Mouse (Mus musculus) cerebellum, adult 9-10 months (tissue): ENCODE measurements around the gene Bace1.

Experiments used
- DNase-seq: peaks from one replicate; pipeline ENCODE4 v3.0.0; 2022

The Bace1 gene

DNA sequence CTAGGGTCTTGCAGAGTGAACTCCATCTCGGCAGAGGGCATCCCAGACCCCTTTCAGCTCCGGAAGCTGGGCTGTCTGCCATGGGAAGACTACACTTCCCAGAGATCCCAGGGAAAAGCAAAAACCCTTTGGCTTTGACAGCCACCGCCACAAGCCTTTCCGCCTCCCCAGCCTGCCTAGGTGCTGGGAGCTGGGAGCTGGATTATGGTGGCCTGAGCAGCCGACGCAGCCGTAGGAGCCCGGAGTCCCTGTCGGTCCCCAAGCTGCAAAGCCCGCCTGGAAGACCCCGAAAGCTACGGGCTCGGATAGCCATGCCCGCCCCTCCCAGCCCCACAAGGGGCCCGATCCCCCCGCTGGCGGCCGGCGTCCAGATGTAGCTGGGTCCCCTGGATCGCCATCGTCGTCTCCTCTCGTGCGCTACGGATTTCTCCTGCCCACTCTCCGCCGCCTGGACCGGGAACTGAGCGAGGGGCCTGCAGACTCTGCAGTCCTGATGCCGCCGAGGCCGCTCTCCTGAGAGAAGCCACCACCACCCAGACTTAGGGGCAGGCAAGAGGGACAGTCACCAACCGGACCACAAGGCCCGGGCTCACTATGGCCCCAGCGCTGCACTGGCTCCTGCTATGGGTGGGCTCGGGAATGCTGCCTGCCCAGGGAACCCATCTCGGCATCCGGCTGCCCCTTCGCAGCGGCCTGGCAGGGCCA, at the start of gene Bace1:
TSS of gene Bace1 (plus strand) at position 147 of the 705 bp plus-strand sequence.
- DNase-seq, result peak; percentile 90

- DNase-seq, result no peak
Measured at GRCm38 (mm10) chr9:45791456-45792142, 46.8 kb upstream of the Bace1 start.

DNA sequence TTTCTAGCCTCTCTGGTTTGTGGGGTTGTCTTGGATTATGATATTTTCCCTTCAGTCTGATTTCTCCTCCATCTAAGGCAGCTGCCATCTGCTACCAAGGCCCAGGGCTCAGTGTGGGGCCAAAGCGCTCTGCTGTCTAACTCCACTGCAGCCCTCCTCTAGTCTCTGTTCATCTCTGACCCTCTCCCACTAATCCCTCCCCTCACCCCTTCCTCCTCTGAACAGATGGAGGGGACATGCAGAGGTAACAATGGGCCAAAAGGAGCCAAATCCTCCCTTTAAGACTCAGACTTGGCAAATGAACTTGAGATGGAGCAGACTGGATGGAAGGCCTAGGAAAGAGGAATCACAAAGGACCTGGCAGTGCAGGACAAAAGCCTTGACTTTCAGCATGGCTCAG, 46.1 kb upstream of the Bace1 start:
- no peak for DNase-seq

DNA sequence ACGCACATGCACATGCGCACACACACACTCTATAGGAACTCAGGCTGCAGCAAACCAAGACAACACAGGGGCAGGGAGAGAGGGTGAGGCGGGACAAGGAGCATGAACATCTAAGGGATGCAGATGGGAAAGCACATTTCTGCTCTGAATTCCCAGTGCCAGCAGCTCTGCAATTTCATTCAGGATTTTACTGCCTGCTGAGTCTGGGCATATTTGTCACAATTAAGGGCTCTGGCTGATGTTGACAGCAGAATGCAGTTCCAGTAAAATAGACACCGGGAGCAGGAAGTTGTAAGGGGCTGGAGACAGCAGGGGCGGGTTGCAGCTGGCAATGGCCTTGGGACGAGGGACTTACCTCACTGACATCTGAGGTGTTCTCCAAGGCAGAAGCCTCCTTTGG, 44.7 kb upstream of the Bace1 start:
- no peak for DNase-seq

DNA sequence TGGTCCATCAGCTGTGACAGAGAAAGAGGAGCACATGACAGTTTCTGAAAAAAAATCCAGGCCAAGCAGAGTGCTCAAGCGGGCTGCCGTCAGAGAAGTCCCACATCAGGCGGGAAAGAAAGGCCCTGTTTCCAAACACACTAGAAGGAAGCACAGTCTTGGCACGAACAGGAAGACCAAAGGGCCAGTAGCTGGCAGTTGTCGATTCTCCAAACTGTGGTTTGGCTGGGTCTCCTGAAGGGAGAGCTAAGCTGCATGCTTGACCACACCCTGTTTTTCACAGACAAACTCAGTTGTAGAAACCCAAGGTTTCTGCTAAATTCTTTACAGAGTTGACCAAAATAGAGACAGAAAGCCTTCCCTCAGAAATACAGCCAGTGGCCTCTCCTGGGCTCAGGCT, 42.7 kb upstream of the Bace1 start:
- no peak for DNase-seq

- DNase-seq, result no peak
Measured at GRCm38 (mm10) chr9:45797271-45797670, 41.1 kb upstream of the Bace1 start.

DNA sequence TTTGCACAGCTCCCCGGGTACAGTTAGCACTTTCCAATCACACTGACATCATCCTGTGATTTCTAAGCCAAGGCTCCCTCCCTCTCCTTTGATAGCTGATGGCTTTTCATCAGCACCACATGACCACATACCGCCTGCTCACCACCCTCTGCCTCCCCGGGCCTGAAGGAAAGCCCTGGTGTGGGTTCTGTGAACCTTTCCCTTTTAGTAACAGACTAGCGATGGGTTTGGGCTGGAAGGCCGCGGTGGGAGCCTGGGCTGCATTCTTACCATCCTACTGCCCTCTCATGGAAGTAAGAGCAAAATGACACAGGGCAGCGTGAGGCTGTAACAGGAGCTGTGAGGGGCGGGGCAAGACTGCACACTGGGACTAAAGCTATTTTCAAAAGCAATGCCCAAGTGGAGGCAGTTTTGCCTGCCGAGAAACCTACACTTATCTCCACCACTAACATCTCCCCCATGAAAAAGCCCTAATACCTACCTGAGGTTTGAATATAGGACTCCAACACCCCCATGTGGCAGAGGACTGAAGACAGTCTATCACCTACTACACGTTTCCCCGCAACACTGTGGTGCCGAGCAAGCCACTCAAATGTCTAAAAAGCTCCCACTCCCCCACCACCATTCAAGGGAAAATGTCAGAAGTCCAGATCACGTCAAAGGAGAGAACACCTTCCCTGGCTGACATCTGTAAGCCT, 39.8 kb upstream of the Bace1 start:
- DNase-seq, result no peak

GRCm38 (mm10) chr9:45799402-45799801, 39.0 kb upstream of the Bace1 start:
- no peak for DNase-seq

GRCm38 (mm10) chr9:45803070-45803774, 35.2 kb upstream of the Bace1 start:
- DNase-seq, result no peak

DNA sequence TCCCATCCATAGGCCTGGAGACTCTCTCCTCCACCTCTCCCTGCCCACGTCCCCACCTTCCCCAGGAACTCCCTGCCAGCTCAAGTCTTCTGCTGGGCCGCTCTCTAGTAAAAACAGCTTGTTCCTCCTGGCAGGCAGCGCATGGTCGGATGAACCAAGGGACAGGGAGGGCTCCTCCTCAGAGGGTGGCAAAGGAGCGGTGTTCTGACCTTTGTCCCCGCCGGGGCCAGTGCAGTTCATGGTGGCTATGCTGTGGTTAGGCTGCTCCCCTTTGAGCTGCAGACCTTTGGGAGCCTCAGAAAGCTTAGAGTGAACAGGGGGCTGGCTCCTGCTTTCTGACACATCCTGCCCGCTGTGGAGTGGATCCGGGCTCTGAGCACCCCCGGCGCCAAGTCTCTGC, 31.5 kb upstream of the Bace1 start:
- no peak for DNase-seq

DNA sequence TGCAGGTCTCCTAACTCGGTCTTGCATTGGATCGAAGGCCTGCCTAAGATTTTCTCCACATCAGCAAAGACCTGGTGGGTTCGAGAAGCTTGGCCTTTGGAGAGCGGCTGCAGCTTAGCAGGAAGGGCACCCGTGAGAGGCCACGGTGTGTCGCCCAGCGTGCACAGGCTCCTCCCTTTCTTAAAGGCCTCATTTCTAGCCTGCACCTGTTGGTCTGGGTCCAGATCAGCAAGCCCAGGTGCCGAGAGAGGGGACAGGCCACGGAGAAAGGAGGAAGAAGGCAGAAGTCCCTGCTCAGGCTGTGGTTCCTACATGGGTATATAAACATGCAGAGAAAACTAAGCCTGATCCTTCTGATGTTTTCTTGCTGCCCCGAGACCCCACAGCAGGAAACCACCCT, 31.0 kb upstream of the Bace1 start:
- DNase-seq, result no peak

DNA sequence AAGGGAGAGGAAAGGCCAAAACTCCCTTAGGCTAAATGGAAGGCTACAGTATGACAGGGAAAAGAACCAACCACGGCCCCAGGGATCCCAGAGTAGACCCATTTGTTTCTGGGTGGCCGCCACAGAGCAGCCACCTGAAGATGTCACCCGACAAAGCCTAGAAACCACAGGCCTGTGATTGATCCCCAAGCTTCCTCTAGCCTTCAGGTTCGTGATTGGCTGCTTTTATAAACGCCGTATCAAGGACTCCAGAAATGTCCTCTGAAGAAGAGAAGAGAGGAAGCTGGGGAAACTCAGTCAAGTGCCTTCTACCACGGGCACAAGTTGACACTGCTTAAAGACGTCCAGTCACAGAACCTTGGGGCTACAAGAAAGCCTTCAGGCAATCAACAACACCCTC, 30.6 kb upstream of the Bace1 start:
- DNase-seq, result no peak

DNA sequence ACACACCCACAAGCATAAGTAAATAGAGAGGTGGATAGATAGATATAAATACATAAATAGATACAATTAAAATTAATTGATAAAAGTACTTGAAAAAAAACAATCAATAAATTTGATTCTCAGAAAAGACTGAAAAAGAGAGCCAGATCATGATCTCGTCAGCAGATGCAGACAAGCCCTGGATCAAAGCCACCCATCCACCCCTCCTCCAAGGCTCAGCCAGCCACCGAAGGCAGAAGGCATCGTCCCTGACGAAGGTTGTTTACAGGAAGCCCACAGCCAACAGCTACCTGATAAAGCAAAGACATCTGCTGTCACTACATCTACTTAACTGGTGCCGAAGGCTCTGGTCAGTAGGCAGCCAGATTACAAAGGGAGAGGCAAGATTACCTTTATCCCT, 26.4 kb upstream of the Bace1 start:
- DNase-seq, result no peak

- DNase-seq, result peak; percentile 67
Measured at GRCm38 (mm10) chr9:45815113-45815512, 23.3 kb upstream of the Bace1 start.

DNA sequence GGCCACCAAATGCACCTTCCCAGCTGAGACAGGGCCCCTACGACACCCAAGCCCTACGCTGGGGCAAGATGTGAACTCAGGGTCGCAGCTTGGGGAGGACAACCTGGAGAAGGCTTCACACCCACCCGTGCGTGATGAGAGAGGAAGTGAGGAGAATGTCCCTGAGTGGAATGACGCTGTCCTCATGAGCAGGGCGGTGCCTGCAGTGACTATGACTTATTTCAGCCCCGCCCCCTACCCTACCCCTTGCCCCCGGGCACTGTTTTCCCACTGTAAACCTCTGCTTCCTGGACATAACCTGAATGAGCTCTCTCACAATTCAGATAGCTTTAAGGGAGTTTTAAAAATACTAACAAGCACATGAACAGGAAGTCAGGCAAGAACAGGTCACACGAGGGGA, 22.9 kb upstream of the Bace1 start:
- no peak for DNase-seq

DNA sequence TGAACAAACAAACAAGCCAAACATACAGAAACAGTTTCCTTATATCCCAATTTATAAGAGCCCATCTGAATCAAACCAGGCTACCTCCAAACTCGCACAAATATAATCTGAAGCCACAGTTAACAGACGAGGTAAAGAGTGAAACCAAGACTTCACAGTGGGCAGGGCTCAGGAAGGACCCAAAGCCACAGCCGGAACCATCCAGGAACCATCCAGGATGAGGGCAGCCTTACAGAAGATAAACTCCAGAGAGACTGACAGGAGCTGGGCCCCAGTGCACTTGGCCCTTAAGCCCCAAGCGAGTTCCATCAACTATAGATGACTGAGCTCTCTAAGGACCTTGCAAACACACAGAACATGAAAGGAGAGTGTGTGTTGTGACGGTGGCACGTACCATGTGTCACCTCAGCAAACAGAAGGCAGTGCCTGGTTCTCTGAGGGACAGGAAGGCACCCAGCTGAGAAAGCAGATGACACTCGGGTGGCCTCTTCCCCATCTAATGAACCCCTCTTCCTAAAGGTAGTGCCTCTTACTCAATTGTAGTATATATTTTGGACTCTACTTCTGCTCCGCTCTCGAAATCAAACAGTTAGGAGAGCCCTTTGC, 19.9 kb upstream of the Bace1 start:
- DNase-seq, result peak; percentile 79

- peak; percentile 52 for DNase-seq
Measured at GRCm38 (mm10) chr9:45827663-45828290, 10.6 kb upstream of the Bace1 start.

GRCm38 (mm10) chr9:45828291-45828963, 10.0 kb upstream of the Bace1 start, which contains the start of gene Cep164:
Gene Cep164, minus strand, starts transcription at chr9:45828691.
- DNase-seq, result peak; percentile 90

DNA sequence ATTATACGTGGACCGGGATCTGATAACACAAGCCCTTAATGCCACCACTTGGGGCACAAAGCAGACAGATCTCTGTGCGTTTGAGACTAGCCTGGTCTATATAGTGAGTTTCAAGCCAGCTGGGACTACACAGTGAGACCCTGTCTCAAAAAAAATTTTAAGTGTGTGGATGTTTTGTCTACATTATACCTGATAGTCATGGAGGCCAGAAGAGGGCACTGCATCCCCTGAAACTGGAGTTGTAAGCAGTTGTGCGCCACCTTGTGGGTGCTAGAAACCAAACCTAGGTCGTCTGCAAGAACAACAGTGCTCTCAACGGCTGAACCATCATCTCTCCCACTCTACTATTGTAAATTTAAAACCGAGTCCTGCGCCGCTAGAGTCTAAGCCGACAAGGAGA, 9.3 kb upstream of the Bace1 start:
- DNase-seq, result peak; percentile 82

DNA sequence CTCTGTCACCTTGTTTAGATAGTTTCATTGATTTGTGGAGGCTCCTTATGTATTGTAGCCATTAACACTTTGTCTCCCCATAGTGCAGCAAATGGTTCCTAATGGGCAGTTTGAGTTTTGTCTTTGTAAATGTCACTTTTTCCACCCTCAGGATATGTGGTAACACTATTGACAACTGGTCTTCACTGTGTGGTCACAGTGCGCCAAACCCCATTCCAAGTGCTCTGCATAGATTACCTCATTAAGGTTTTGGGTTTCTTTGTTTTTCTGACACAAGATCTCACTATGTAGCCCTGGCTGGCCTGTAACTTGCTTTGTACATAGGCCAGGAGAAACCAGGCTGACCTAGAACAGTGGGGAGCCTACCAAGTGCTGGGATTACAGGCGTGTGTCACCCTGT, 5.5 kb upstream of the Bace1 start:
- no peak for DNase-seq

GRCm38 (mm10) chr9:45833461-45833860, 4.9 kb upstream of the Bace1 start:
- DNase-seq, result no peak

- DNase-seq, result no peak
Measured at GRCm38 (mm10) chr9:45838069-45838433, 329 bp upstream of the Bace1 start.
